Mouse (Mus musculus): ENCODE results near the gene Fer.
"Not testable (repeated sequence)": the region's sequence is repeated elsewhere in the genome, so short reads cannot be mapped to it uniquely, and the experiment has no call there.

Fer gene

GRCm38 (mm10) chr17:63863012-63863630 is at the start of gene Fer:
Gene Fer (plus strand): TSS chr17:63863062.
- no peak for DNase-seq

DNA sequence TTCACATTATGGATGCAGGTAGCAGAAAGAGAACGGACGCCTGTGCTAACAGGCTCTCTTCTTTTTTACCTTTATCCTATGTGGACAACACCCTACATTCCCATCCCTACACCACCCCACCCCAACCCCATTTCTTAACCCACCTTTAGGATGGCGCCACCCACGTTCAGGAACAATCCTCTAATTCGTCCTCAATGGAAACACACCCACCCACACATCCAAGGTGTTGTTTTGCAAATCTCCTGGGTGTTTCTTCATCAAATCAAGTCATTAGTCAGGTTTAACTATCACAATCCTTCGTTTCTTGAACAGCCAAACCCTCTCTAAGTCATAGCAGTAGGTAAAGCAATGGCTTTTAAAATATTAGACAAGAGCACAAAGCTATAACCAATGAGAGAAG is 49.3 kb upstream of the Fer start:
- no peak for DNase-seq

DNA sequence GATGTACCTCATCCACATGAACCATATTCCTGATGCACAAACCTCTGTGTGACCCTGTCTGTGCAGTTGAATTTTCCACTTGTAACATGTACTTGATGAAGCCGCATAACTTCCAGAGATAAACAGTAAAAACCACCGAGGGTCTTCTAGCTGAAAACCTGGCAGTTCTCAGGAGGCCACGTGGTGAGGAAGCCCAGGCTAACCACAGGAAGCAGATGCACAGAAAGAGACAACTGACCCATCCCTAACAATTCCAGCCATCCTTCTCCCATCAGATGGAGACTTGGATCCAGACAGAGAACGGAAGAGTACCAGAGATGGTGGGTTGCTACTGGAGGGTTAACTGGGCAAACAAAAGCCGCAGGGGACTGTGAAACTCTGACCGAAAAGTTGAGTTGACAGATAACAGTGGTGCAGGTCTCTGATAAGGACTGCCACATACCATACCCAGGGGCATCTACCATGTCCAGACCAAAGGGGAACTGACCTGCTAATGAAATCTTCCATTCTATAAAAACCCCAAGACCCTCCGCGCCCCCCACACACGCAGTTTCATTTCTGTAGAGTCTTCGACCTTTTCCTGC is 44.3 kb upstream of the Fer start:
- DNase-seq, result no peak

DNA sequence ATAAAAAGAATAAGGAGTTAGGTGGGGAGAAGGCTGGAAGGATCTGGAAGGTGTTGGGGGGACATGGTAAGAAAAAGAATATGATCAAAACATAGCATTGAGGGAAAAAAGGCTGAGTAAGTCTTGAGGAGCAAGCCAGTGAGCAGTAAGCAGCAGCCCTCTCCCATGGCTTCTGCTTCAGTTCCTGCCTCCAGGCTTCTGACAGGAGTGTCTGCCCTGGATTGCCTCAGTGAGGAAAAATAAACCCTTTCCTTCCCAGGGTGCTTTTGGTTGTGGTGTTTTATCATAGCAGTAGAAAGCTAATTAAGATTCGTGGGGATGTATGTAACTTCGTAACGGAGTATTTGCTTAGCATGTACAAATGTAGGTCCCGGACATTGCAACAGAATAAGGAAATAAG is 38.7 kb upstream of the Fer start:
- DNase-seq, result no peak

DNA sequence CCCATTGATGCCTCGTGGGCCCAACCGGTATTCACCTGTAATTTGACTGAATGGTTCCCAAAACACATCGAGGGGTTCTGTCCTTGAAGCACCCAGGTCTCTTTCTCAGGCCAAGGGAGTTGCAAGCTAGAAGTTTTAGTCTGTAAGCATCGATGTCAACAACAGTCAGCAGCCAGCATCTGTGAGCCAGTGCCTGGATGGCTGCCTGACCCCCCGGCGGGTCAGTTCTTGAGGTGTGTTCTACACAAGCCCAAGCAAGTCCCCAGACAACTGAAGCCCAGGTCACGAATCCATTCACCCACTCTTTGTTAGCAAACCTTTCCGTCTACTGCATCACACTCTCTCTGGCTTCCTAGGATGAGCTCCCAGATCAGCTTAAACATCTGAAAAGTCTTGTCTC is 36.7 kb upstream of the Fer start:
- DNase-seq, result no peak

GRCm38 (mm10) chr17:63826767-63827166 is 36.1 kb upstream of the Fer start:
- no peak for DNase-seq

DNA sequence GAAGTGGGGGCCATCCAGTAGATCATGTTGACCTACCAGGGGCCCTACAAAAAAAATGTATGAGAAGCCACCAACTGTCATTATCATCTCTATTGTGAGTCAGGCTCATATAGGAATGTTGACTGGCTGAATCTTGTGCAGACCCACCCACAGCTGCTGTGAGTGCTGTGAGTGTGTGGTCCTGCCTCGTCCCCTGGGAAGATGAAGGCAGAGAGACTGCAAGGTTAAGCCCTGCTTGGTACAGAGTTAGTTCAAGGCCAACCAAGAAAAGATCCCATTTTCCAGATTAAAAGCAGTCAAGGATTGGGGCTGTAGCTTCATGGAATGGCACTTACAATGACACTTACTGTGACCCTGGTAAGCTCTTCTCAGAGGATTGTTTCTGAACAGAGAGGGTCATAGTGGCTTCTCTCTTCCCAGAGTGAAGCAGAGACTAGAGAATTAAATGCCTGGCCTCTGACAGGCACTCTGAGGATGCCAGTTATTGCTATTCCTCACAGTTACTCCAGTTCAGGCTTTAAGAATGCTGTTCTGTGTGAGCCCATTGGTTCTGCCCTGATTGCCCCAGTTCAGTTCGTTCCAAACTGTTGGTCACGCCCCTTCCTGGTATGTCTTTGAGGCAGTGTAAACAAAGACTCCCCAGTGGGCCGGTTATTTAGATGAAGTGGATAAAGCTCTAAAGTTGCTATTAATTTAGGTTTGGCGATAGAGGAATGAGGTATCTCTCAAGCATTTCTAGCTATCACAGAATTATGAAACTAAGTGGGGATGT is 34.1 kb upstream of the Fer start:
- DNase-seq, result no peak

- DNase-seq, result no peak
Measured at GRCm38 (mm10) chr17:63831550-63831949, 31.3 kb upstream of the Fer start.

- DNase-seq, result no peak
Measured at GRCm38 (mm10) chr17:63836223-63836622, 26.6 kb upstream of the Fer start.

DNA sequence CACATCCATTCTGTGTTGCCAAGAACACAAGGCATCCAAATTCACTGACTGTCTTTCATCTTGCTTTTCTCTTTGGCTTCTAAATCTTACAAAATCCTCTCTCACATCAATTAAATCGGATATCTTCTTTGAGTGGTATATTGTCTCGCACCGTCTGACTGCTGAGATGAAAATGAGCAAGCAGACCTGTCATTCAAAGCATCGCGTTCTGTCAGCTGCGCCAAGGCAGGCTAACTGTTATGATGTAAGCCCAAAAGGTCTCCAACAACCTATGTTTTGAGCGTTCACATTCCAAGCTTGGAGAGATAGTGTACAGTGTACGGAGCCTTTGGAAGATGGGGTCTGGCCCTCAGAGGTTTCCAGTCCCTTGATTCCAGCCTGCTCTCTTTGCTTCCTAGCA is 26.2 kb upstream of the Fer start:
- no peak for DNase-seq

GRCm38 (mm10) chr17:63838144-63838543 is 24.7 kb upstream of the Fer start:
- no peak for DNase-seq

DNA sequence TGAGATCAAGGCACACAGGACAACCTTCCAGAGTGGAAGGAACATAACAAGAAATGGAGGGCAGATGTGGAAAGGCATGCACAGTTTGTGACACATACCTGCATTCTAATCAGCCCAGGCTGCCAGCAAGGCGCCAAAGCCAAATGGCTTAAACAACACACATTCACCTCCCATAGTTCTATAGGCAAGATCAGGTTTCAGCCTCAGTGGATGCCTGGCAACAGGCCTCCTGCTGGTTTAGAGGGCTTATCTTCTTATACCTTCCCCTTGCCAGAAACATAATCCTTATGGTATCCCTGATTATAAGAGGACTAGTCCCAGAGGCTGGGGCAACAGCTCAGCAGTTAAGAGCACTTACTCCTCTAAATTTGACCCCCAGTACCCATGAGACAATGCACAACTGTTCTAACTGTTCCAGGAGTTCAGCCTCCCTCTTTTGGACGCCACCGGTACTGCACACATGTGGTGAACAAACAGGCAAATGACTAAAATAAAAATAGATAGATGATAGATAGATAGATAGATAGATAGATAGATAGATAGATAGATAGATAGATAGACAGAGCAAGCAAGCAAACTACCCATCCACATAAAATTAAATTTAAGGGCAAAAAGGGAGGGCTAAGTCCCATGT is 23.1 kb upstream of the Fer start:
- no peak for DNase-seq

- DNase-seq, result no peak
Measured at GRCm38 (mm10) chr17:63842226-63842625, 20.6 kb upstream of the Fer start.

DNA sequence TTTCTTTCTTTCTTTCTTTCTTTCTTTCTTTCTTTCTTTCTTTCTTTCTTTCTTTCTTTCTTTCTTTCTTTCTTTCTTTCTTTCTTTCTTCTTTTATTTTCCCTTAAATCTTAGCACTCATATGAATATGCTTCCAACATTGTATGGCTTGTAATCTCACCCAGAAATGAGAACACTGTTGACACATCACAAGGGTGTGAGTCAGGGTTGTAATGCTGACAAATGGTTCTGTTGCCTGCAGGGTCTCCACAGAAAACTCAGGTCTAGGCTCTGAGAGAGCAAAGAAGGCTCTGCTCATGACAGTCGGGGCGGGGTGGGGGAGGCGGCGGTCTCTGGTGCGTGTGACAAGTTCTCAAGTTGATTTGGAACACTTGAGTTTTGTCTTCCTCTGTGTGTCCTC is 17.9 kb upstream of the Fer start:
- DNase-seq, result no peak

DNA sequence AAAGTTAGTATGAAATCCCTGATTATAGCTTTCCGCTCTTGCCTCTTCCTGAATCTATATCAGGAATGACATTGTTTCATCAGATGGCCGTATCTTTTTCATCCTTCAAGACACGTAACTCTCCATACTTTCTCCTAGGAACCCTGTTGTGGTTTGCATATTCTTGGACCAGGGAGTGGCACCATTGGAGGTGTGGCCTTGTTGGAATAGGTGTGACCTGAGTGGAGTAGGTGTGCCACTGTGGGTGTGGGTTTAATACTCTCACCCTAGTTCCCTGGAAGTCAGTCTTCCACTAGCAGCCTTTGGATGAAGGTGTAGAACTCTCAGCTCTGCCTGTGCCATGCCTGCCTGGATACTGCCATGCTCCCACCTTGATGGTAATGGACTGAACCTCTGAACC is 17.1 kb upstream of the Fer start:
- DNase-seq, result not testable (repeated sequence)

GRCm38 (mm10) chr17:63849151-63849550 is 13.7 kb upstream of the Fer start:
- DNase-seq, result peak in 1 of 2 experiments; percentile 13

- DNase-seq, result peak; percentile 83 to 90
Measured at GRCm38 (mm10) chr17:63849566-63849965, 13.3 kb upstream of the Fer start.

GRCm38 (mm10) chr17:63850016-63850415 is 12.8 kb upstream of the Fer start:
- DNase-seq, result no peak

GRCm38 (mm10) chr17:63857023-63857544 is 5.8 kb upstream of the Fer start:
- DNase-seq, result no peak

GRCm38 (mm10) chr17:63860988-63861387 is 1.9 kb upstream of the Fer start:
- DNase-seq, result no peak

DNA sequence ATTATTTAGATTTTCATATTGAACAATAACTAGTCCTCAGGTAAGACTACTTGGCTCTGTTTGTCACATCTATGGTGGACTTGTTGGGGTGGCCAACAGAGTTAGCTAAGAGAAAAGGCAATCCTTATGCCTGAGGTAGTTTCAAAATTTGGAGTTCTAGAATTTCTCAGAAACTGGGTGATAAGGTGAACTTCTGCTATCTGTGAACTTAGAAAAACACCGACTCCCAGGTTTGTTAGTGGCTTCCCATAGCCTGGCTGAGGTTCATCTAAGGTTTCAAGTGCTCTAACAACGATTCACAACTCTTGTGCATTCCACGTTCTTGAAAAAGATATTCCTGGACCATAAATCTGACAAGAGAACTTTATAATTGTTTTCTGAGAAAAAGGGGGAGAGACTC is 463 bp upstream of the Fer start:
- DNase-seq, result no peak

GRCm38 (mm10) chr17:63863647-63864149 is 836 bp downstream of the Fer start, which contains the start of gene A930002H24Rik:
Gene A930002H24Rik (minus strand): TSS chr17:63863791.
- DNase-seq, result peak; percentile 99 to 100

- peak; percentile 59 to 77 for DNase-seq
Measured at GRCm38 (mm10) chr17:63864171-63864571, 1.3 kb downstream of the Fer start.

Measured in cerebellum, adult 18-20 months (tissue).